Mouse (Mus musculus) thymus, postnatal 36 days (tissue): ENCODE data around the gene Prdm12.
"Not testable (repeated sequence)": the region's sequence is repeated elsewhere in the genome, so short reads cannot be mapped to it uniquely, and the experiment has no call there.

Experiments
- DNase-seq, 2 experiments: peaks; one replicate each; pipeline ENCODE4 v3.0.0; 2022; ENCODE audit warnings: mixed read lengths in 2 of 2

The Prdm12 gene

DNA sequence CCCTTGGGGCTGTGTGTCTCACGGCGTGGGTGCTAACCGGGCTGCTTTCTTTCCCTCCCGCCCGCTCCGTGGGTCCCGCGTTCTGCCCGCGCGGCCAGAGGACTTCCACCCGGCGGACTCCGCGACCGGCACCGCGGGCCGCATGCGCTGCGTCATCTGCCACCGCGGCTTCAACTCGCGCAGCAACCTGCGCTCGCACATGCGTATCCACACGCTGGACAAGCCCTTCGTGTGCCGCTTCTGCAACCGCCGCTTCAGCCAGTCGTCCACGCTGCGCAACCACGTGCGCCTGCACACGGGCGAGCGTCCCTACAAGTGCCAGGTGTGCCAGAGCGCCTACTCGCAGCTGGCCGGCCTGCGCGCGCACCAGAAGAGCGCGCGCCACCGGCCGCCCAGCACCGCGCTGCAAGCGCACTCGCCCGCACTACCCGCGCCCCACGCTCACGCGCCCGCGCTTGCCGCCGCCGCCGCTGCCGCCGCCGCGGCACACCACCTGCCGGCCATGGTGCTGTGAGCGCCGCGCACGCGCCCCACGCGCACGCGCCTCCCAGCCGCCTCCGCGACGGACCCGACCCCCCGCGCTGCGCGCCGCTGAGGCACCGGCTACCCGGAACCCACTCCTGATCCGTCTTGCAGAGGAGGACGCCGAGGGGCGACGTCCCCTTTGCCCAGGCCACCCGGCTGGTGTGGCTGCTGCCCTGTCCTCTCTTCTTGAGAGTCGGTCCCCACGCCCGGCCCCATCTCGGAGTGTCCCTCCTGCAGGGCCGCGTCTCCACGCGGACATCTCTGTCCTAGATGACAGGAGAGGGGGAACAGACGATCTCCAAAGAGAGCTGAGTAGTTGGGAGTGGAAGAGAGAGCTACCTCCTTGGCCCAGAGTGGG is 14.4 kb downstream of the Prdm12 start:
- DNase-seq = peak; percentile 13 to 45

GRCm38 (mm10) chr2:31654854-31655559 is 15.2 kb downstream of the Prdm12 start:
- DNase-seq = peak; percentile 45 to 58

DNA sequence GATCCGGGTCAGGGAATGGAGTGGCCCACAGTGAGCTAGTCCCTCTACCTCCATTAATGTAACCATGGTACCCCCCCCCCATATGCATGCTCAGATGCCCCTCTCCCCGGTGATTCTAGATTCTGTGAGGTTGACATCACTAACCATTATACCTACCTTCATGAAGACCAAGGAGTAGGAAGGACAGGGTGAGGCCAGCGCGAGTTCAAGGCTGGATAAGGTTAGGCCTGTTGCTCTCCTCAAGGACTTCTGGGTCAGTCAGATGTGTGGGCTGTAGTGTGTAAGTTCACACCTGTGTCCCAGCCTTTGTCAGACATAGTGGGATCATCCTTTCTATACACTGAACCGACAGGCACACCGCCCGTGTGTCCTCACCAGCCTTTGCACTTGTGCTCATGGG is 16.5 kb downstream of the Prdm12 start:
- no peak for DNase-seq

DNA sequence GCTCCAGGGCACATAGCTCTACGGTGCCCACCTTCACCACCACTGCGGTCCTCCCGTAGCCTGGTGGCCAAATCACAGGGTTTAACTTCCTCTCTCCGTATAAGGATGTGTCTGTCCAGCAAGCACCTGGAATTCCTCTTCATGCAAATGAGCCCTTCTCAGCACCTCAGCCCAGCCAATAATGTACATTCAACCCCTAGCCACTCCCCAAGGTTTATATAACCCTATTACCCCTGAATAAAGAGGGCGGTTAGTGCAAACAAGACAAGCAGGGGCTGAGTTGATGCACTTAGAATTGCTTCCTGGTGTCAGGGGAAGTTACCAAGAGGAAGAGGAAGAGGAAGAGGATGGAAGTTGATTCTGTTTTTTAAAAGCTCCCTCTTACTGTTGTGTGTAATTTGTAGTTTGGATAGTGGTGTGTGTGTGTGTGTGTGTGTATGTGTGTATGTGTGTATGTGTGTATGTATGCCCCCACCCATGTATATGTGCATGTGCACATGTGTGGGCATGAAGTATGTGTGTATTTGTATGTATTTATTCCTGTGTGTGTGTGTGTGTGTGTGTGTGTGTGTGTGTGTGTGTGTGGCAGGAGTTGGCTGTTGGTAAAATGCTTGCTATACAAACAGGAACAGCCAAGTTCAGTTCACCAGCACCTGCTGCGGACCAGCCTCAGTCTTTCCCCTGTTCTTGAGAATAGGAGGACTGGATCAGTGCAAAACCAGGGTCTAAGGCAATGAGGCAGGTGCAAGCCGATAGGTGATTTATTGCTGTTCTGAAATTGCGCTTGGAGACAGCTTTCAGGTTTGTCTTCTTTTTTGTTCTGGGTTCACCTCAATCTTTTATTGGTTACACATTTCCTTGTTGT is 23.3 kb downstream of the Prdm12 start:
- no peak for DNase-seq

GRCm38 (mm10) chr2:31663804-31664180 is 24.0 kb downstream of the Prdm12 start:
- DNase-seq = no peak

- DNase-seq = peak; percentile 17 to 25
These were observed 27.5 kb downstream of the Prdm12 start for GRCm38 (mm10) chr2:31667332-31667731.

- DNase-seq = peak; percentile 87 to 89
These were observed 30.8 kb downstream of the Prdm12 start, which contains the start of gene Exosc2 for GRCm38 (mm10) chr2:31670551-31671035. Gene Exosc2 (plus strand): TSS chr2:31670715.

GRCm38 (mm10) chr2:31678641-31679040 is 38.8 kb downstream of the Prdm12 start:
- peak; percentile 25 to 52 for DNase-seq

- DNase-seq = not testable (repeated sequence)
These were observed 41.3 kb downstream of the Prdm12 start for GRCm38 (mm10) chr2:31681051-31681707.

GRCm38 (mm10) chr2:31681731-31682235 is 41.9 kb downstream of the Prdm12 start:
- DNase-seq = no peak

DNA sequence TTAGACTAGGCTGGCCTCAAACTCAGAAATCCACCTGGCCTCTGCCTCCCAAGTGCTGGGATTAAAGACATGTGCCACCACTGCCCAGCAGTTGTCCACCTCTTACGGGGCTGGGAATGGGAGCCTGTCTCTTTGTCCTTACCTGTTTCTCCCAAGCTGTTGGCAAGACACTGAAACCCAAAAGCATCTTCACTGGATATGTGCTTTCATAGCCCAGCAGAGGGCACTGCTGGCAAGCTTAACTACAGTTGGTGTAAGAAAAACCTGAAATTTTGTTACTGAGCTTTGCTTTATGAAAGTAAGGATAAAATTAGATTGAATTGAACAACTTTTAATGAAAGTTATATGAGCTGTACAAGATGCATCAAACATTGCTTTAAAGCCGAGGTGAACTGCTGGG is 43.8 kb downstream of the Prdm12 start:
- DNase-seq = peak; percentile 45 to 47

- DNase-seq = peak; percentile 88 to 94
These were observed 48.5 kb downstream of the Prdm12 start, which contains the start of gene Abl1 for GRCm38 (mm10) chr2:31688074-31688925. Gene Abl1 (plus strand): TSS chr2:31688376.

DNA sequence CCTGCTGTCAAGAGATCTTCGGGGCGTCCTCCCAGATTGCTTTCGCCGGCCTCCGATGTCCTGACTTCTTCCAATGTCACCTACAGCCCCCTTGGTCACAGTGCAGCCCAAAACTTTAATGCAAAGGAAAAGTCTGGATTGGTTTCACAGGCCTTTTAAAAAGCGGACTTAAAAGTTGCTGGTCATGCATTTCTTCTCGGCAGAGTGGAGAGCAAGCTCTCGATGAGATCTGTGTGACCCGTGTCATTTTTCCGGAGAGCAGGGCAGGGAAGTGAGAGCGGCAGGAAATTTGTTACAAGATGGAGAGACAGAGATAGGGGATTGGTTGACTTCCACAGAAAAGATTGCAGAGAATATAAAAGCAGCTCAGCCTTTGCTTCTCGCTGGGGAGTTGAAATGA is 49.2 kb downstream of the Prdm12 start:
- peak in 1 of 2 experiments; percentile 17 for DNase-seq

GRCm38 (mm10) chr2:31690063-31690462 is 50.2 kb downstream of the Prdm12 start:
- no peak for DNase-seq

GRCm38 (mm10) chr2:31698209-31698608 is 58.4 kb downstream of the Prdm12 start:
- no peak for DNase-seq

GRCm38 (mm10) chr2:31700545-31701446 is 61.0 kb downstream of the Prdm12 start:
- peak; percentile 15 to 30 for DNase-seq

- DNase-seq = no peak
These were observed 63.4 kb downstream of the Prdm12 start for GRCm38 (mm10) chr2:31703226-31703625.
